Mouse (Mus musculus) urinary bladder, postnatal 4 days (tissue): Measurements from ENCODE around the gene Rph3al.

Experiments
- DNase-seq, 2 experiments: peaks; one replicate each; pipeline ENCODE4 v3.0.0; 2021 to 2022; ENCODE audit warnings: low spot score in 2 of 2

Rph3al gene

GRCm38 (mm10) chr11:75938379-75938906 is at the start of gene Rph3al:
Gene Rph3al, minus strand, starts transcription at chr11:75938429.
- DNase-seq, result no peak

- no peak for DNase-seq
These were observed 47.7 kb upstream of the Rph3al start for GRCm38 (mm10) chr11:75985948-75986347.

GRCm38 (mm10) chr11:75984581-75984980 is 46.4 kb upstream of the Rph3al start:
- no peak for DNase-seq

GRCm38 (mm10) chr11:75983194-75983593 is 45.0 kb upstream of the Rph3al start:
- DNase-seq, result no peak

GRCm38 (mm10) chr11:75980413-75980812 is 42.2 kb upstream of the Rph3al start:
- DNase-seq, result no peak

GRCm38 (mm10) chr11:75978051-75978450 is 39.8 kb upstream of the Rph3al start:
- no peak for DNase-seq

GRCm38 (mm10) chr11:75976748-75977147 is 38.5 kb upstream of the Rph3al start:
- DNase-seq, result no peak

- DNase-seq, result no peak
These were observed 35.8 kb upstream of the Rph3al start for GRCm38 (mm10) chr11:75973988-75974387.

GRCm38 (mm10) chr11:75972916-75973567 is 34.8 kb upstream of the Rph3al start:
- DNase-seq, result no peak

- DNase-seq, result no peak
These were observed 34.0 kb upstream of the Rph3al start for GRCm38 (mm10) chr11:75972188-75972587.

GRCm38 (mm10) chr11:75970629-75971028 is 32.4 kb upstream of the Rph3al start:
- no peak for DNase-seq

- no peak for DNase-seq
These were observed 30.5 kb upstream of the Rph3al start for GRCm38 (mm10) chr11:75968761-75969160.

GRCm38 (mm10) chr11:75966401-75967372 is 28.5 kb upstream of the Rph3al start:
- peak; percentile 73 to 80 for DNase-seq

- DNase-seq, result no peak
These were observed 27.6 kb upstream of the Rph3al start for GRCm38 (mm10) chr11:75965674-75966400.

GRCm38 (mm10) chr11:75964476-75964730 is 26.2 kb upstream of the Rph3al start:
- no peak for DNase-seq

GRCm38 (mm10) chr11:75963730-75964475 is 25.7 kb upstream of the Rph3al start:
- DNase-seq, result no peak

GRCm38 (mm10) chr11:75961782-75962181 is 23.6 kb upstream of the Rph3al start:
- no peak for DNase-seq

- no peak for DNase-seq
These were observed 19.0 kb upstream of the Rph3al start for GRCm38 (mm10) chr11:75957124-75957832.

- no peak for DNase-seq
These were observed 18.4 kb upstream of the Rph3al start for GRCm38 (mm10) chr11:75956651-75957050.

- no peak for DNase-seq
These were observed 16.7 kb upstream of the Rph3al start for GRCm38 (mm10) chr11:75954896-75955295.

GRCm38 (mm10) chr11:75951895-75952294 is 13.7 kb upstream of the Rph3al start:
- no peak for DNase-seq
